Comparison of ENCODE assay signal across 7 mouse cellular contexts in the genomic region with DNA sequence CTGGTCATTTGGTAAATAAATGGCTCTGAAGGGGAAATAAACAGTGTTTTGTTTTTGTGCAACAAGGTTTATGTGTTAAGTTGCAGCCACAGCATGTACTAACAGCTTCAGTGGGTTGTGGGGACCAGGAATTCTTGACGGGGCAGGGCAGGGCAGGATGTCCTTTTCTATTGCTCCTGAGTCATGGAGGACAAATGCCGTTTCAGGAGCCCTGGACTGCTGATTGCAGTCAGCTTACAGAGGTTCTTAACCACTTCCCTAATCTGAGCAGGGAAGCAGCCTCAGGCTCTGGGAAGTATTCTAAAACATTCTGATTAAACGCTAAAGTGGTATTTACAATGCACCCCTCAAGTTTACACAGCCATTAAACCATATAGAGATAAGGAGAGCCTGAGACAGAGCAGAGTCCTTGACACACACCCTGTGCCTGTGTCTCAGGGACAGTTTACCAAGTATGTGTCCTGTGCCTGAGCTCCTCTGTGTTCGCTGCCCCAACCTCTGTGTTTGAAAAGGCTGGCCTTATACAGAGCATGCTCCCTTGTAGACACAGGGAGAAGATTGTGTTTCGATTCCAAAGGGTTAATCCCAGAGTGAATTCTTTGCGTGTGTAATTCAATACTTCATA.
DNase-seq lines count a peak whose midpoint lies in the region; ATAC-seq and TF ChIP-seq lines count a peak whose summit lies in the region.

No protein-coding gene starts in this region.

- H3K4me3 ChIP-seq in heart, embryonic 12.5 days = no peak overlapping the region
- H3K4me3 ChIP-seq in kidney, embryonic 15.5 days (replicated peaks) = no peak overlapping the region
- H3K4me3 ChIP-seq in stomach, postnatal 0 days (ENCODE audit: low read depth, low read length) = 0 out of 2 replicates have a peak overlapping the region, but pooled peaks have one; percentile 0
- H3K4me3 ChIP-seq in cerebellum, adult 2 months (replicated peaks; ENCODE audit: insufficient read depth, low read depth, low read length) = no peak overlapping the region

- 18% methylated on average over 6 of the region's 6 CpGs for WGBS in heart, embryonic 12.5 days
- WGBS in kidney, embryonic 15.5 days = 22% methylated on average over 6 of the region's 6 CpGs
- WGBS in stomach, postnatal 0 days = 7% methylated on average over 6 of the region's 6 CpGs
- WGBS in cerebellum, adult 2 months = 40% methylated on average over 6 of the region's 6 CpGs

- peak; percentile 60 for DNase-seq in adrenal gland, adult 2 months
- peak; percentile 33 for DNase-seq in embryo, embryonic 10.5 days (ENCODE audit: low spot score)
- peak; percentile 46 for DNase-seq in lung, postnatal 4 days
- peak; percentile 39 for DNase-seq in stomach, postnatal 0 days (ENCODE audit: low spot score)
- no peak for DNase-seq in cerebellum, adult 2 months

- peaks cover 18% of the 10 kb centered on the region for H3K4me1 ChIP-seq in heart, embryonic 12.5 days (replicated peaks)
- H3K4me1 ChIP-seq in kidney, embryonic 15.5 days = peaks cover 20% of the 10 kb centered on the region
- no peaks in the 10 kb centered on the region for H3K4me1 ChIP-seq in stomach, postnatal 0 days (replicated peaks; ENCODE audit: control insufficient read depth, insufficient read depth)
- no peaks in the 10 kb centered on the region for H3K4me1 ChIP-seq in cerebellum, adult 2 months (ENCODE audit: control insufficient read depth, insufficient read depth, low read length)

- ATAC-seq in heart, embryonic 12.5 days (ENCODE audit: insufficient number of reproducible peaks, low FRiP score) = peak; percentile 83
- peak; percentile 87 for ATAC-seq in kidney, embryonic 15.5 days (replicated peaks; ENCODE audit: low FRiP score)
- peak; percentile 88 for ATAC-seq in stomach, postnatal 0 days (ENCODE audit: low FRiP score, low TSS enrichment)

- H3K27ac ChIP-seq in heart, embryonic 12.5 days (ENCODE audit: poor library complexity, severe bottlenecking) = peak overlapping the region; percentile 82
- peak overlapping the region; percentile 92 for H3K27ac ChIP-seq in kidney, embryonic 15.5 days
- peak overlapping the region; percentile 85 for H3K27ac ChIP-seq in stomach, postnatal 0 days (replicated peaks)
- no peak overlapping the region for H3K27ac ChIP-seq in cerebellum, adult 2 months (ENCODE audit: insufficient read depth, low read length)

- no peak for TF ChIP-seq POLR2A in cerebellum, adult 2 months (IDR thresholded peaks at IDR 0.05; ENCODE audit: borderline replicate concordance, insufficient read depth, low read length)

- peak overlapping the region; percentile 45 for H3K4me2 ChIP-seq in heart, embryonic 12.5 days
- peak overlapping the region; percentile 39 for H3K4me2 ChIP-seq in kidney, embryonic 15.5 days
- H3K4me2 ChIP-seq in stomach, postnatal 0 days (replicated peaks; ENCODE audit: low read depth) = peak overlapping the region; percentile 40

- TF ChIP-seq CTCF in stomach, postnatal 0 days (IDR thresholded peaks at IDR 0.05; ENCODE audit: low read depth) = no peak
- no peak for TF ChIP-seq CTCF in cerebellum, adult 2 months (IDR thresholded peaks at IDR 0.05; ENCODE audit: borderline replicate concordance, insufficient read depth, low read depth, low read length)

- H3K36me3 ChIP-seq in heart, embryonic 12.5 days = no peaks in the 10 kb centered on the region
- no peaks in the 10 kb centered on the region for H3K36me3 ChIP-seq in kidney, embryonic 15.5 days
- H3K36me3 ChIP-seq in stomach, postnatal 0 days (ENCODE audit: control insufficient read depth, insufficient read depth, low read length) = no peaks in the 10 kb centered on the region

- TF ChIP-seq EP300 in stomach, postnatal 0 days (optimal IDR thresholded peaks at IDR 0.05) = no peak

- H3K9ac ChIP-seq in heart, embryonic 12.5 days = no peak overlapping the region
- H3K9ac ChIP-seq in kidney, embryonic 15.5 days = no peak overlapping the region
- no peak overlapping the region for H3K9ac ChIP-seq in stomach, postnatal 0 days (ENCODE audit: low read length)

- no peaks in the 10 kb centered on the region for H3K9me3 ChIP-seq in heart, embryonic 12.5 days (replicated peaks)
- no peaks in the 10 kb centered on the region for H3K9me3 ChIP-seq in kidney, embryonic 15.5 days (replicated peaks)
- H3K9me3 ChIP-seq in stomach, postnatal 0 days (ENCODE audit: control insufficient read depth, low read length) = no peaks in the 10 kb centered on the region

- H3K27me3 ChIP-seq in heart, embryonic 12.5 days (replicated peaks) = no peaks in the 10 kb centered on the region
- H3K27me3 ChIP-seq in kidney, embryonic 15.5 days = no peaks in the 10 kb centered on the region
- H3K27me3 ChIP-seq in stomach, postnatal 0 days (ENCODE audit: control insufficient read depth, insufficient read depth, low read length) = no peaks in the 10 kb centered on the region
- H3K27me3 ChIP-seq in cerebellum, adult 2 months (ENCODE audit: control insufficient read depth, insufficient read depth, low read length) = no peaks in the 10 kb centered on the region

Comparison
In these comparisons a context has a peak if more than half of its experiments do, and no peak if none do; other contexts are left out.
1. DNase-seq: peak in adrenal gland, adult 2 months (single experiment), embryo, embryonic 10.5 days (single experiment), lung, postnatal 4 days (2 of 2) and stomach, postnatal 0 days (single experiment); none in cerebellum, adult 2 months (0 of 2).
2. Peak in every context shown above with its lines, with median percentiles within 50 percentile points of each other: ATAC-seq and H3K4me2 ChIP-seq.